Mouse (Mus musculus): ENCODE data around the gene Pik3ip1. TPM values are rescaled to one million over a fixed set of nuclear protein-coding genes. Genes with fewer than 3 reads are reported as not detected.

Gene Pik3ip1
- polyA plus RNA-seq, 1 experiment from 2014 or later: 10.6 TPM

GRCm38 (mm10) chr11:3328806-3329775 lies 1.1 kb upstream of the Pik3ip1 start:
- H3K36me3 ChIP-seq (replicated peaks; ENCODE audit: control insufficient read depth, insufficient read depth, low read depth, low read length): no peaks in the 10 kb centered on the region

GRCm38 (mm10) chr11:3330566-3330965 lies 365 bp downstream of the Pik3ip1 start:
- Histone ChIP-seq H3K4me2 (ENCODE audit: low read depth, low read length) (peak overlapping the region; percentile 98), H3K36me3 (replicated peaks; ENCODE audit: control insufficient read depth, insufficient read depth, low read depth, low read length) (no peaks in the 10 kb centered on the region), H3K4me1 (ENCODE audit: control insufficient read depth, insufficient read depth, low read length) (peaks cover 2% of the 10 kb centered on the region; the same call in 1 of the 2 replicates), H3K27me3 (ENCODE audit: control insufficient read depth, insufficient read depth, low read length) (no peaks in the 10 kb centered on the region), H3K9me3 (replicated peaks; ENCODE audit: control insufficient read depth, low read length) (no peaks in the 10 kb centered on the region), H3K4me3 (ENCODE audit: low read depth, low read length) (peak overlapping the region; percentile 39), H3K27ac (replicated peaks; ENCODE audit: low read depth, low read length) (no peak overlapping the region), H3K9ac (replicated peaks; ENCODE audit: low read length) (peak overlapping the region; percentile 57)
- DNase-seq (ENCODE audit: low spot score): peak; percentile 82
- ATAC-seq (replicated peaks; ENCODE audit: insufficient number of reproducible peaks, low FRiP score, low TSS enrichment, low read depth): 0 out of 2 replicates have a peak, but pooled peaks have one; percentile 17
- 2% methylated on average over 9 of the region's 9 CpGs for WGBS

More at GRCm38 (mm10) chr11:3328806-3329775, 1.1 kb upstream of the Pik3ip1 start:
- no peak for ATAC-seq (replicated peaks; ENCODE audit: insufficient number of reproducible peaks, low FRiP score, low TSS enrichment, low read depth)
- H3K4me1 ChIP-seq (ENCODE audit: control insufficient read depth, insufficient read depth, low read length): peaks cover 2% of the 10 kb centered on the region; the same call in 1 of the 2 replicates
- WGBS: 74% methylated on average over 11 of the region's 11 CpGs
- no peak overlapping the region for H3K9ac ChIP-seq (replicated peaks; ENCODE audit: low read length)
- DNase-seq (ENCODE audit: low spot score): no peak
- H3K9me3 ChIP-seq (replicated peaks; ENCODE audit: control insufficient read depth, low read length): no peaks in the 10 kb centered on the region
- H3K27ac ChIP-seq (replicated peaks; ENCODE audit: low read depth, low read length): no peak overlapping the region
- H3K4me3 ChIP-seq (ENCODE audit: low read depth, low read length): no peak overlapping the region
- H3K27me3 ChIP-seq (ENCODE audit: control insufficient read depth, insufficient read depth, low read length): no peaks in the 10 kb centered on the region
- H3K4me2 ChIP-seq (ENCODE audit: low read depth, low read length): no peak overlapping the region

- 4% methylated on average over 14 of the region's 14 CpGs for WGBS
- Histone ChIP-seq H3K27ac (replicated peaks; ENCODE audit: low read depth, low read length) (no peak overlapping the region), H3K4me2 (ENCODE audit: low read depth, low read length) (peak overlapping the region; percentile 98), H3K27me3 (ENCODE audit: control insufficient read depth, insufficient read depth, low read length) (no peaks in the 10 kb centered on the region), H3K4me1 (ENCODE audit: control insufficient read depth, insufficient read depth, low read length) (peaks cover 2% of the 10 kb centered on the region; the same call in 1 of the 2 replicates), H3K9me3 (replicated peaks; ENCODE audit: control insufficient read depth, low read length) (no peaks in the 10 kb centered on the region), H3K4me3 (ENCODE audit: low read depth, low read length) (peak overlapping the region; percentile 39), H3K9ac (replicated peaks; ENCODE audit: low read length) (peak overlapping the region; percentile 57), H3K36me3 (replicated peaks; ENCODE audit: control insufficient read depth, insufficient read depth, low read depth, low read length) (no peaks in the 10 kb centered on the region)
- DNase-seq (ENCODE audit: low spot score) (no peak), ATAC-seq (replicated peaks; ENCODE audit: insufficient number of reproducible peaks, low FRiP score, low TSS enrichment, low read depth) (no peak)
Observed at GRCm38 (mm10) chr11:3330991-3331750, 970 bp downstream of the Pik3ip1 start.

GRCm38 (mm10) chr11:3331756-3332642 lies 1.8 kb downstream of the Pik3ip1 start:
- no peak overlapping the region for H3K27ac ChIP-seq (replicated peaks; ENCODE audit: low read depth, low read length)
- peaks cover 2% of the 10 kb centered on the region; the same call in 1 of the 2 replicates for H3K4me1 ChIP-seq (ENCODE audit: control insufficient read depth, insufficient read depth, low read length)
- H3K9ac ChIP-seq (replicated peaks; ENCODE audit: low read length): peak overlapping the region; percentile 39
- no peaks in the 10 kb centered on the region for H3K27me3 ChIP-seq (ENCODE audit: control insufficient read depth, insufficient read depth, low read length)
- no peaks in the 10 kb centered on the region for H3K9me3 ChIP-seq (replicated peaks; ENCODE audit: control insufficient read depth, low read length)
- peak; percentile 94 for DNase-seq (ENCODE audit: low spot score)
- H3K36me3 ChIP-seq (replicated peaks; ENCODE audit: control insufficient read depth, insufficient read depth, low read depth, low read length): no peaks in the 10 kb centered on the region
- peak overlapping the region; percentile 30 for H3K4me3 ChIP-seq (ENCODE audit: low read depth, low read length)
- under 1% methylated on average over 75 of the region's 75 CpGs for WGBS
- H3K4me2 ChIP-seq (ENCODE audit: low read depth, low read length): peak overlapping the region; percentile 98
- ATAC-seq (replicated peaks; ENCODE audit: insufficient number of reproducible peaks, low FRiP score, low TSS enrichment, low read depth): peak; percentile 98

GRCm38 (mm10) chr11:3333111-3333695 lies 3.0 kb downstream of the Pik3ip1 start:
- ATAC-seq (replicated peaks; ENCODE audit: insufficient number of reproducible peaks, low FRiP score, low TSS enrichment, low read depth): no peak
- Histone ChIP-seq H3K27ac (replicated peaks; ENCODE audit: low read depth, low read length) (no peak overlapping the region), H3K4me1 (ENCODE audit: control insufficient read depth, insufficient read depth, low read length) (peaks cover 8% of the 10 kb centered on the region), H3K4me2 (ENCODE audit: low read depth, low read length) (no peak overlapping the region), H3K36me3 (replicated peaks; ENCODE audit: control insufficient read depth, insufficient read depth, low read depth, low read length) (no peaks in the 10 kb centered on the region), H3K27me3 (ENCODE audit: control insufficient read depth, insufficient read depth, low read length) (no peaks in the 10 kb centered on the region), H3K9ac (replicated peaks; ENCODE audit: low read length) (no peak overlapping the region), H3K9me3 (replicated peaks; ENCODE audit: control insufficient read depth, low read length) (no peaks in the 10 kb centered on the region), H3K4me3 (ENCODE audit: low read depth, low read length) (no peak overlapping the region)
- WGBS: 86% methylated on average over 11 of the region's 11 CpGs
- no peak for DNase-seq (ENCODE audit: low spot score)

- Histone ChIP-seq H3K4me1 (ENCODE audit: control insufficient read depth, insufficient read depth, low read length) (peaks cover 8% of the 10 kb centered on the region), H3K9me3 (replicated peaks; ENCODE audit: control insufficient read depth, low read length) (no peaks in the 10 kb centered on the region), H3K27me3 (ENCODE audit: control insufficient read depth, insufficient read depth, low read length) (no peaks in the 10 kb centered on the region), H3K36me3 (replicated peaks; ENCODE audit: control insufficient read depth, insufficient read depth, low read depth, low read length) (no peaks in the 10 kb centered on the region), H3K4me2 (ENCODE audit: low read depth, low read length) (no peak overlapping the region), H3K4me3 (ENCODE audit: low read depth, low read length) (no peak overlapping the region), H3K9ac (replicated peaks; ENCODE audit: low read length) (no peak overlapping the region), H3K27ac (replicated peaks; ENCODE audit: low read depth, low read length) (no peak overlapping the region)
- whole genome bisulfite sequencing: 91% methylated on average over 11 of the region's 11 CpGs
- ATAC-seq (replicated peaks; ENCODE audit: insufficient number of reproducible peaks, low FRiP score, low TSS enrichment, low read depth) (no peak), DNase-seq (ENCODE audit: low spot score) (no peak)
Observed at GRCm38 (mm10) chr11:3334141-3334710, 4.0 kb downstream of the Pik3ip1 start.
